14 mouse cellular contexts compared by ENCODE assay signal in the genomic region with DNA sequence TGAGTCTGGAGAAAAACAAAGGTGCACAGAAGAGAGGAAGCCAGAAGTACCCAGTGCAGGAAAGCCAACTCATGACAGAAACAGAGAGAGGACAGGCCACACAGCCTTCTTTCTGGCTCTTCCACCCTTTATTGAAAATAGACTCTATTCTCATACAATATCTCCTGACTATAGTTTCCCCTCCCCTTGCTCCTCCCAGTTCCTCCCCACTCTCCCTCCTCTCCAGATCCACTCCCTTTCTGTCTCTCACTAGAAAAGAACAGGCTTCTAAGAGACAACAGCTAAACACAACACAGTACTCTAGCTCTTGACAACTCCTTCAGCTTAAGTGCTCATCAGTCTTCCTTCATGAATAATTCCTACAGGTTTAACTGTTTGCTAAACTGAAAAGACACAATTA.
"Had no signal": no experiment of that assay in that cellular context is flagged by ENCODE, and none has a peak within 500 bp of the region (broad histone marks: within the 10 kb centered on the region; RNA-seq: fewer than 3 reads in every experiment).

No protein-coding gene starts in this region.

- H3K9me3 ChIP-seq: neural tube, embryonic 15.5 days had no signal

- H3K27me3 ChIP-seq: limb, embryonic 12.5 days; neural tube, embryonic 15.5 days had no signal

- H3K9ac ChIP-seq: limb, embryonic 12.5 days; liver, embryonic 14.5 days; neural tube, embryonic 15.5 days had no signal

- H3K27ac ChIP-seq: limb, embryonic 12.5 days; liver, embryonic 14.5 days; midbrain, embryonic 10.5 days; neural tube, embryonic 15.5 days had no signal

- H3K36me3 ChIP-seq: limb, embryonic 12.5 days; midbrain, embryonic 10.5 days; neural tube, embryonic 15.5 days had no signal

- DNase-seq: kidney, postnatal 36 days; layer of hippocampus, adult 9-11 months; layer of hippocampus, postnatal 36 days; liver; lung, adult 18-20 months; midbrain, embryonic 14.5 days; right cerebral cortex, adult 18-20 months; right cerebral cortex, postnatal 25 days; thymus, postnatal 36 days had no signal

- H3K4me3 ChIP-seq: limb, embryonic 12.5 days; midbrain, embryonic 10.5 days; myocyte; neural tube, embryonic 15.5 days had no signal

- H3K4me2 ChIP-seq: limb, embryonic 12.5 days; neural tube, embryonic 15.5 days had no signal

- H3K4me1 ChIP-seq: limb, embryonic 12.5 days; midbrain, embryonic 10.5 days; neural tube, embryonic 15.5 days had no signal
